Mouse (Mus musculus) liver, embryonic 11.5 days (tissue): ENCODE results near the gene Lias. TPM values are rescaled to one million over a fixed set of nuclear protein-coding genes. Genes with fewer than 3 reads are reported as not detected.
A peak's percentile ranks its signal among the peaks of the same experiment; 100 is the strongest.

Source experiments
- ATAC-seq: fragments of 200-750 bp; cut with Nextera tagmentation; replicated peaks from 2 replicates; pipeline ENCODE4 v1.8.0; 2017; ENCODE audit warnings: moderate number of reproducible peaks, mild to moderate bottlenecking, moderate TSS enrichment, moderate library complexity; ENCODE audit not compliant: low FRiP score
- DNase-seq: peaks from one replicate; pipeline ENCODE4 v3.0.0-alpha.2; 2017; ENCODE audit warnings: low spot score
- H3K27ac ChIP-seq: fragments of 300-500 bp; sonication (generic); 2 replicates; pipeline ENCODE4 v1.5.1; 2014; ENCODE audit warnings: mild to moderate bottlenecking, low read depth, low read length, control low read depth
- H3K27me3 ChIP-seq: fragments of 300-500 bp; sonication (generic); replicated peaks from 2 replicates; pipeline ENCODE4 v1.6.1; 2014; ENCODE audit warnings: low read length, mixed read lengths; ENCODE audit not compliant: control insufficient read depth, insufficient read depth
- H3K36me3 ChIP-seq: fragments of 300-500 bp; sonication (generic); 2 replicates; pipeline ENCODE4 v1.6.1; 2014; ENCODE audit warnings: mild to moderate bottlenecking, low read length, moderate library complexity, mixed read lengths; ENCODE audit not compliant: control insufficient read depth, insufficient read depth
- H3K4me1 ChIP-seq: fragments of 300-500 bp; sonication (generic); replicated peaks from 2 replicates; pipeline ENCODE4 v1.6.1; 2014; ENCODE audit warnings: low read length, mixed read lengths; ENCODE audit not compliant: control insufficient read depth, insufficient read depth
- H3K4me2 ChIP-seq: fragments of 300-500 bp; sonication (generic); 2 replicates; pipeline ENCODE4 v1.6.1; 2014; ENCODE audit warnings: mild to moderate bottlenecking, control low read depth, moderate library complexity
- H3K4me3 ChIP-seq: fragments of 300-500 bp; sonication (generic); 2 replicates; pipeline ENCODE4 v1.5.1; 2014; ENCODE audit warnings: low read depth, low read length, control low read depth
- H3K9ac ChIP-seq: fragments of 300-500 bp; sonication (generic); 2 replicates; pipeline ENCODE4 v1.6.1; 2014; ENCODE audit warnings: low read depth, low read length, control low read depth
- H3K9me3 ChIP-seq: fragments of 300-500 bp; sonication (generic); 2 replicates; pipeline ENCODE4 v1.6.1; 2016; ENCODE audit warnings: low read length, inconsistent platforms, mixed read lengths; ENCODE audit not compliant: control insufficient read depth
- WGBS: fragments of 180-500 bp; shearing (Covaris S2); extraction: QIAGEN DNeasy Blood & Tissue Kit; methylation state at CpG from one replicate; pipeline ENCODE4 v1.1.7; 2014; 5-methylcytosine and 5-hydroxymethylcytosine counted together
- polyA plus RNA-seq: library from polyadenylated mRNA; unstranded; fragments of >200 nt; fragmentation: Nextera tagmentation; extraction: Ambion mirVana; gene quantifications from 2 replicates; pipeline ENCODE4 v1.2.1, GENCODE M21; 2014

Gene Lias
- 80.2 and 80.8 TPM in 2 replicates for polyA plus RNA-seq

DNA sequence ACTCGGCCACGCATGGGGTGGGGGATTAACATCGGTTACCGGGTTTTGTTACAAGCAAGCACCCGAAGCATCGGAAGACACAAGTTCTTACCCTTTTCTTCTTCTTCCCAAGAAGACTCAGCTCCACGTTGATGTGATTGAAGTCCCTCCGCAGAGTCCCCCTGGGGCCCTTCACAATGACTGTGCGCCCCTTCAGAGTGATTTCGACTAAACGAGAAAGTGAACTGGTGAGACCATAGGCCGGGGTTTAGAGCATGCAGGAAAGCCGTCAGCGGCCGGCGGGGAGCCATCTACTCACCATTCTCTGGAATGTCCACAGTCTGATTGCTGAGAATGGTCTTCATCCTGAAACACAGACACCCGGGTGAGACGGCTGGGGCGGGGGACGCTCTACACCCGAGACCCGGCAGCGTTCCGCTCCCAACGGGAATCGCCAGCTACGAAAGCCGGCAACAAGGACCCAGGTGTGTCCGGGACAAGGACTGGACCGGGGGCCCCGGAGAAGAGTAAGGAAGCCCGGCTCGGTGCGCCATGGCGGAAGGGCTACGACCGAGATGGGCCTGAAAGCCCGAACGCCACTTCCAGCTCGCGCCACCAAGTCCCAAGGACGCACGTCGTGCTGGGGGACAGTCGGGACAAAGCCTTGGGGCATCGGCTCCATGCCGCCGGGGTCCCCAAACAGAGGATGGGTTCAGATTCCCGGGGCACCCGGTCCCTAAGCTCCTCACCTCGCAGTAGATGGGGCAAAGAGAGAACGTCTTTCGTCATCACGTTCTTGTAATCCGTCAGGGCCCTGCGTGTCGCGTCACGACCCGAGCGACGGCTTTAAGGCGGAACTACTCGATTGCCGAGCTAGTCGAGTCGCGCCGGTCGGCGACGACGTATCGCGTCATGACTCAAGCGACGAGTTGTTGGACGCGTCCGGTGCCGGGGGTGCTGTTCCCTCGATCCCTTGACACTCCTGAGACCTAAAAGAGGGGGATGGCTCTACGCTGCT lies at the start of gene Lias, which contains the start of gene Rpl9:
Gene Lias (plus strand): TSS at position 850 of the 997 bp plus-strand sequence.
Gene Rpl9 (minus strand): TSS at position 797 of the 997 bp plus-strand sequence.
- WGBS: under 1% methylated on average over 83 of the region's 83 CpGs

DNA sequence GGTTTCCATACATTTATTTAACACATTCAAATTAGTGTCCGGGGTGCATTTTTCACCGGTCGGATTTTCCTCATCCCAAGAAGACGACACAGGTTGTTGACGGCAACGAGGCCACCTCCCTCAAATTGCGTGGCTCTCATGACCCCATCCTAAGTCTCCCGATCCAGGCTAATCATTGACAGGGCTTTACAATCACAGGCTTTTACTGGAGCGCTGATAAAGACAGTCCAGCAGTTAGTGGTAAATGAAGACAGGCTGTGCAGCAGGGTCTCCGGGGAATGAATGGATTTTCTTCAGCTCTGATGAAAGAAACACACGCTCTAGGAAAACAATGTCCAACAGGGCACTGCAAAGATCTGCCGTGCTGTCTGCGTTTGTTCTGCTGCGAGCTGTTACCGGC lies 43.1 kb upstream of the Lias start, which contains the start of gene Klb:
Gene Klb (plus strand): TSS at position 147 of the 400 bp plus-strand sequence.
- no peaks in the 10 kb centered on the region for H3K36me3 ChIP-seq
- no peak within 1 kb of the TSS for H3K9ac ChIP-seq
- H3K9me3 ChIP-seq: no peaks in the 10 kb centered on the region
- no peaks in the 10 kb centered on the region for H3K27me3 ChIP-seq
- DNase-seq (no peak), ATAC-seq (no peak)
- peak within 1 kb of the TSS; percentile 16; the same call in 1 of the 2 replicates for H3K4me2 ChIP-seq
- 64% methylated on average over 15 of the region's 15 CpGs for WGBS
- H3K4me3 ChIP-seq: peak within 1 kb of the TSS; percentile 37
- no peaks in the 10 kb centered on the region for H3K4me1 ChIP-seq
- H3K27ac ChIP-seq: no peak within 1 kb of the TSS

More for the DNA sequence above, at the start of gene Lias, which contains the start of gene Rpl9:
- ATAC-seq (peak; percentile 90), DNase-seq (peak; percentile 94)
- Histone ChIP-seq H3K36me3 (peaks cover 33% of the 10 kb centered on the region), H3K4me1 (peaks cover 15% of the 10 kb centered on the region), H3K4me3 (peak within 1 kb of the TSS; percentile 96), H3K9ac (peak within 1 kb of the TSS; percentile 100), H3K4me2 (peak within 1 kb of the TSS; percentile 95), H3K27me3 (no peaks in the 10 kb centered on the region), H3K27ac (peak within 1 kb of the TSS; percentile 93), H3K9me3 (no peaks in the 10 kb centered on the region)

- ATAC-seq: no peak
- no peak overlapping the region for H3K9ac ChIP-seq
- H3K9me3 ChIP-seq: 0 out of 2 replicates have a peak, but pooled peaks cover 2% of the 10 kb centered on the region
- no peaks in the 10 kb centered on the region for H3K27me3 ChIP-seq
- H3K4me2 ChIP-seq: peak overlapping the region; percentile 33; the same call in 1 of the 2 replicates
- 61% methylated on average over 10 of the region's 10 CpGs for WGBS
- no peak for DNase-seq
- no peaks in the 10 kb centered on the region for H3K4me1 ChIP-seq
- no peaks in the 10 kb centered on the region for H3K36me3 ChIP-seq
- H3K27ac ChIP-seq: no peak overlapping the region
- H3K4me3 ChIP-seq: no peak overlapping the region
Measured at GRCm38 (mm10) chr5:65350508-65350907, 40.8 kb upstream of the Lias start.

- DNase-seq: no peak
- Histone ChIP-seq H3K9me3 (0 out of 2 replicates have a peak, but pooled peaks cover 2% of the 10 kb centered on the region), H3K9ac (no peak overlapping the region), H3K4me1 (no peaks in the 10 kb centered on the region), H3K27ac (no peak overlapping the region), H3K4me2 (no peak overlapping the region), H3K36me3 (no peaks in the 10 kb centered on the region), H3K4me3 (no peak overlapping the region), H3K27me3 (no peaks in the 10 kb centered on the region)
- peak; percentile 41; the same call in 1 of the 2 replicates for ATAC-seq
- WGBS: 40% methylated on average over 3 of the region's 3 CpGs
Measured at GRCm38 (mm10) chr5:65354097-65354496, 37.2 kb upstream of the Lias start.

DNA sequence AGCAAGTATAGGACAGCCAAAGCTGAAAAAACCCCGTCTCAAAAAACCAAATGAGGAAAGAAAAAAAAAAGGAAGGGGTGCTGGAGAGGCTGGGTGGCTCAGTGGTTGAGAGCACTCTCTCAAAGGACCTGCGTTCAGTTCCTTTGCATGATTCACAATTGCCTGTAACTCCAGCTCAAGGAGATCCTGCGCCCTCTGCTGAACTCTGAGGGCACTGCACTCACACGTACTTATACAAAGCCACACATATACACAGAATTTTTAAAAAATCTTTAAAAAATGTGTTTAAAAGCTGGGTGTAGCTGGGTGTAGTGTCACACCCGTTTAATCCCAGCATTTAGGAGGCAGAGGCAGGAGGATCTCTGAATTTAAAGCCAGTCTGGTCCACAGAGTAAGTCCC lies 36.3 kb upstream of the Lias start:
- Histone ChIP-seq H3K27ac (no peak overlapping the region), H3K4me1 (no peaks in the 10 kb centered on the region), H3K36me3 (no peaks in the 10 kb centered on the region), H3K9ac (no peak overlapping the region), H3K9me3 (0 out of 2 replicates have a peak, but pooled peaks cover 2% of the 10 kb centered on the region), H3K27me3 (no peaks in the 10 kb centered on the region), H3K4me2 (no peak overlapping the region), H3K4me3 (no peak overlapping the region)
- no peak for DNase-seq
- WGBS: 73% methylated on average over 5 of the region's 5 CpGs
- no peak for ATAC-seq

DNA sequence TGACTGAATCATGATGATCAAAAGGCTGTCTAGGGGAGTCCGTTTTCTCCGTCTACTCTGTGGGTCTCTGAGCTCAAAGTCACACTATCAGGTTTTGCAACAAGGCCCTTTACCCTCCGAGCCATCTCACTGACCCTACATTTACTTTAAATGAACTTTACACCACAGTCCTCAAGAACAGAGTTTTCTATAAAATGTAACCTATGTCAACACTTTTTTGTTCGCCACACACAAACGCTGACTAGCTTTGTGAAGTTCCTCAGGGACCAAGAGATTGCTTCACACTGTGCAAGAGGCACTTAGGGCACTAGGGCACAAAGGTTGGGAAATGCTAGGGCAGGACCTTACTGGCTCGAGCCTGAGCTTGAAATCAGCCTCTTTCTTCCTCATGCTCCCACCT lies 34.4 kb upstream of the Lias start:
- H3K4me1 ChIP-seq: no peaks in the 10 kb centered on the region
- no peak overlapping the region for H3K9ac ChIP-seq
- DNase-seq (no peak), ATAC-seq (peak; percentile 51; the same call in 1 of the 2 replicates)
- no peak overlapping the region for H3K4me3 ChIP-seq
- H3K27ac ChIP-seq: 0 out of 2 replicates have a peak overlapping the region, but pooled peaks have one; percentile 39
- H3K36me3 ChIP-seq: no peaks in the 10 kb centered on the region
- H3K4me2 ChIP-seq: no peak overlapping the region
- 0 out of 2 replicates have a peak, but pooled peaks cover 2% of the 10 kb centered on the region for H3K9me3 ChIP-seq
- no peaks in the 10 kb centered on the region for H3K27me3 ChIP-seq
- WGBS: 73% methylated on average over 6 of the region's 6 CpGs

GRCm38 (mm10) chr5:65357771-65358170 lies 33.5 kb upstream of the Lias start:
- WGBS: 69% methylated on average over 3 of the region's 3 CpGs
- DNase-seq (no peak), ATAC-seq (no peak)
- no peaks in the 10 kb centered on the region for H3K27me3 ChIP-seq
- H3K9ac ChIP-seq: no peak overlapping the region
- H3K4me3 ChIP-seq: no peak overlapping the region
- no peak overlapping the region for H3K27ac ChIP-seq
- no peaks in the 10 kb centered on the region for H3K4me1 ChIP-seq
- H3K36me3 ChIP-seq: no peaks in the 10 kb centered on the region
- 0 out of 2 replicates have a peak, but pooled peaks cover 2% of the 10 kb centered on the region for H3K9me3 ChIP-seq
- H3K4me2 ChIP-seq: no peak overlapping the region

- Histone ChIP-seq H3K4me1 (no peaks in the 10 kb centered on the region), H3K27me3 (no peaks in the 10 kb centered on the region), H3K27ac (no peak overlapping the region), H3K9ac (no peak overlapping the region), H3K4me3 (no peak overlapping the region), H3K9me3 (no peaks in the 10 kb centered on the region), H3K4me2 (peak overlapping the region; percentile 6; the same call in 1 of the 2 replicates), H3K36me3 (no peaks in the 10 kb centered on the region)
- DNase-seq: no peak
- 78% methylated on average over 11 of the region's 11 CpGs for WGBS
- no peak; the same call in 1 of the 2 replicates for ATAC-seq
Measured at GRCm38 (mm10) chr5:65367837-65368236, 23.5 kb upstream of the Lias start.
